Mouse (Mus musculus) midbrain, embryonic 13.5 days (tissue): ENCODE measurements around the gene Plppr2. TPM values are rescaled to one million over a fixed set of nuclear protein-coding genes. Genes with fewer than 3 reads are reported as not detected.

Experiments
- ATAC-seq: fragments of 200-750 bp; cut with Nextera tagmentation; 2 replicates; pipeline ENCODE4 v1.8.0; 2017; ENCODE audit warnings: mild to moderate bottlenecking, moderate TSS enrichment, moderate library complexity
- H3K27ac ChIP-seq: fragments of 300-500 bp; sonication (generic); 2 replicates; pipeline ENCODE4 v1.5.1; 2015; ENCODE audit warnings: inconsistent platforms, mild to moderate bottlenecking, moderate library complexity
- H3K27me3 ChIP-seq: fragments of 300-500 bp; sonication (generic); 2 replicates; pipeline ENCODE4 v1.6.1; 2015; ENCODE audit warnings: mild to moderate bottlenecking, inconsistent platforms
- H3K36me3 ChIP-seq: fragments of 300-500 bp; sonication (generic); 2 replicates; pipeline ENCODE4 v1.6.1; 2015; ENCODE audit warnings: mild to moderate bottlenecking, inconsistent platforms
- H3K4me1 ChIP-seq: fragments of 300-500 bp; sonication (generic); replicated peaks from 2 replicates; pipeline ENCODE4 v1.6.1; 2015; ENCODE audit warnings: inconsistent platforms
- H3K4me2 ChIP-seq: fragments of 300-500 bp; sonication (generic); replicated peaks from 2 replicates; pipeline ENCODE4 v1.6.1; 2015; ENCODE audit warnings: moderate library complexity, mild to moderate bottlenecking, inconsistent platforms
- H3K4me3 ChIP-seq: fragments of 300-500 bp; sonication (generic); replicated peaks from 2 replicates; pipeline ENCODE4 v1.5.1; 2015; ENCODE audit warnings: mild to moderate bottlenecking, inconsistent platforms
- H3K9ac ChIP-seq: fragments of 300-500 bp; sonication (generic); replicated peaks from 2 replicates; pipeline ENCODE4 v1.6.1; 2015; ENCODE audit warnings: mild to moderate bottlenecking, inconsistent platforms
- H3K9me3 ChIP-seq: fragments of 300-500 bp; sonication (generic); 2 replicates; pipeline ENCODE4 v1.6.1; 2016; ENCODE audit warnings: mild to moderate bottlenecking, inconsistent platforms
- WGBS: fragments of 180-500 bp; shearing (Covaris S2); methylation state at CpG from one replicate; pipeline ENCODE4 v1.1.7; 2015; 5-methylcytosine and 5-hydroxymethylcytosine counted together
- polyA plus RNA-seq: library from polyadenylated mRNA; unstranded; fragments of >200 nt; fragmentation: Nextera tagmentation; extraction: Ambion mirVana; gene quantifications from 2 replicates; pipeline ENCODE4 v1.2.1, GENCODE M21; 2015

Plppr2 gene
- polyA plus RNA-seq, 1 experiment from 2014 or later, result 72.0 TPM

DNA sequence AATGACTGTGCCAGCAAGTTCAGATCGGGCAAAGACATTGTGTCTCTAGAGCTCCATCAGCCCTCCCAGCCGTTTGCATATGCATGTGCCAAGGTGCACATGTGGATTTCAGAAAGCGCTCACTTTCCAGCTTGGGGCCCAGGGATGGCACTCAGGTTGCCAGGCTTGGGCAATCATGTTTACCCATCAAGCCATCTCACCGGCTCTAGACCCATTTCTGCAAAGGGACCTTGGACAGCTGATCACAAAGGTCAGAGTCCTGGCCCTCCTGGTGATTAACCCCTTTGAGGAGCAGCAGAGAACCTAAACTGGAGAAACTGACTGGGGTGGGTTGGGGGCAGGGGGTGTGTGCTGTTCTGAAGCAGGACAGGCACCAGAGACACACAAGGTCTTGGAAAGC, 55.4 kb downstream of the Plppr2 start:
- Histone ChIP-seq H3K4me2 (no peak overlapping the region), H3K27me3 (peaks cover 59% of the 10 kb centered on the region), H3K9ac (no peak overlapping the region), H3K36me3 (no peaks in the 10 kb centered on the region; the same call in 1 of the 2 replicates), H3K4me1 (peaks cover 28% of the 10 kb centered on the region), H3K9me3 (no peaks in the 10 kb centered on the region), H3K4me3 (no peak overlapping the region), H3K27ac (no peak overlapping the region)
- ATAC-seq, result no peak
- 83% methylated on average over 4 of the region's 4 CpGs for WGBS

DNA sequence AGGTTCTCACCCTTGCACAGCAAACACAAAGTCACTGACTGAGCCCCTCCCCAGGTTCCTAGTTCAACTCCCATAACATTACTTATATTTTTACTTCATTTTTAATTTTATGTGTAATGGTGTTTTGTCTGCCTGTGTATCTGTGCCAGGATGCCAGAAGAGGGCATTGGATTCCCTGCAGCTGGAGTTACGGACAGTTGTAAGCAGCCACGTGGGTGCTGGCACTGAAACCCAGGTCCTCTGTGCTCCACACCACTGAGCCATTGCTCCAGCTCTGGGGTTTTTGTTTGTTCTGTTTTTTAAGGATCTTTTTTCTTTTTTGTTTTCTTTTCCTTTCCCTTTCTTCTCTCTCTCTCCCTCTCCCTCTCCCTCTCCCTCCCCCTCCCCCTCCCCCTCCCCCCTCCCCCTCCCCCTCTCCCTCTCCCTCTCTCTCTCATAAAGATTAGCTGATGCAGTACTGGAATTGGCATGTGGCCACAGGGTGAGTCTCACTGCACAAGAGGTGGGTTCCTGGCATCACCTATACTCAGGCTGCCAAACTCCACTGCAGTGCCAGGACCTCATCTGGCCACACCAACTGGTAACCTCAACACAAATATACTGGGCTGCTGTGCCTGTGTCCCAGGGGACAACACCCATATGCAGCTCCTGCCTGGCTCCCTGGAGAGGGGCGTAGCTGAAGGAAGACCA, 59.5 kb downstream of the Plppr2 start:
- no peaks in the 10 kb centered on the region for H3K9me3 ChIP-seq
- H3K36me3 ChIP-seq, result no peaks in the 10 kb centered on the region; the same call in 1 of the 2 replicates
- WGBS, result 94% methylated on average over 3 of the region's 3 CpGs
- no peak overlapping the region for H3K4me2 ChIP-seq
- peaks cover 1% of the 10 kb centered on the region; the same call in 1 of the 2 replicates for H3K4me1 ChIP-seq
- no peak overlapping the region for H3K4me3 ChIP-seq
- ATAC-seq, result no peak
- H3K27me3 ChIP-seq, result peaks cover 18% of the 10 kb centered on the region
- no peak overlapping the region for H3K9ac ChIP-seq
- no peak overlapping the region for H3K27ac ChIP-seq

Other genes starting within 250 kb of the Plppr2 start
- 18.7 and 20.6 TPM in 2 replicates for gene Ldlr, start 213.6 kb upstream of the Plppr2 start, polyA plus RNA-seq
- gene Spc24, start 176.7 kb upstream of the Plppr2 start, polyA plus RNA-seq, result 36.2 and 44.6 TPM in 2 replicates
- gene Kank2, start 138.3 kb upstream of the Plppr2 start, polyA plus RNA-seq, result 3.3 and 4.3 TPM in 2 replicates
- gene Angptl8, start 101.5 kb upstream of the Plppr2 start, polyA plus RNA-seq, result 0.24 and 0.43 TPM in 2 replicates
- 14.2 and 17.0 TPM in 2 replicates for gene Dock6, start 84.4 kb upstream of the Plppr2 start, polyA plus RNA-seq
- 10.8 and 11.4 TPM in 2 replicates for gene Rab3d, start 18.8 kb upstream of the Plppr2 start, polyA plus RNA-seq
- gene Ccdc159, start 9.6 kb upstream of the Plppr2 start, polyA plus RNA-seq, result 7.1 and 10.3 TPM in 2 replicates
- 41.1 and 42.0 TPM in 2 replicates for gene Tmem205, start 9.5 kb upstream of the Plppr2 start, polyA plus RNA-seq
- 9.8 and 12.6 TPM in 2 replicates for gene Swsap1, start 18.7 kb downstream of the Plppr2 start, polyA plus RNA-seq
- 1.4 and 2.5 TPM in 2 replicates for gene Epor, start 26.5 kb downstream of the Plppr2 start, polyA plus RNA-seq
- gene Rgl3, start 52.4 kb downstream of the Plppr2 start, polyA plus RNA-seq, result 1.0 and 1.4 TPM in 2 replicates
- 3.9 and 4.9 TPM in 2 replicates for gene Ccdc151, start 65.6 kb downstream of the Plppr2 start, polyA plus RNA-seq
- gene Prkcsh, start 65.8 kb downstream of the Plppr2 start, polyA plus RNA-seq, result 94.7 and 99.3 TPM in 2 replicates
- gene Elavl3, start 115.0 kb downstream of the Plppr2 start, polyA plus RNA-seq, result 84.4 and 89.4 TPM in 2 replicates
- not detected in 2 replicates for gene Gm49318, start 134.2 kb downstream of the Plppr2 start, polyA plus RNA-seq
- 17.7 and 19.8 TPM in 2 replicates for gene Zfp653, start 134.3 kb downstream of the Plppr2 start, polyA plus RNA-seq
- gene Ecsit, start 148.4 kb downstream of the Plppr2 start, polyA plus RNA-seq, result 44.3 and 50.3 TPM in 2 replicates
- gene Cnn1, start 162.2 kb downstream of the Plppr2 start, polyA plus RNA-seq, result 1.7 and 2.0 TPM in 2 replicates
- 185 and 190 TPM in 2 replicates for gene Elof1, start 180.1 kb downstream of the Plppr2 start, polyA plus RNA-seq
- gene Acp5, start 198.7 kb downstream of the Plppr2 start, polyA plus RNA-seq, result 0.42 and 0.64 TPM in 2 replicates
- gene Pigyl, start 219.8 kb downstream of the Plppr2 start, polyA plus RNA-seq, result 79.4 and 88.3 TPM in 2 replicates